Mouse (Mus musculus) adrenal gland, postnatal 36 days (tissue): ENCODE measurements around the gene Khdrbs2. TPM values are rescaled to one million over a fixed set of nuclear protein-coding genes. Genes with fewer than 3 reads are reported as not detected.

Experiments
- DNase-seq, 2 experiments: peaks; one replicate each; pipeline ENCODE4 v3.0.0; 2021; ENCODE audit warnings: mixed read lengths in 1 of 2
- long read RNA-seq, 2 experiments: library from polyadenylated mRNA; stranded (forward); transcript quantifications; one replicate each; pipeline ENCODE4 v2.0.0; 2021; ENCODE audit warnings: borderline sequencing depth in 2 of 2
- total RNA-seq, 2 experiments: library from RNA; stranded (reverse); gene quantifications; 2 replicates each; pipeline ENCODE4 v1.2.3; 2021

The Khdrbs2 gene
- total RNA-seq = under 1 TPM; 0.40 to 0.66 TPM
- long read RNA-seq, experiment 1, partial matches to known transcripts = 0 of 1 reads
- long read RNA-seq, experiment 1, other reads (novel, unspliced or antisense) = 0 of 1 reads
- long read RNA-seq, experiment 2 = 0 reads

DNA sequence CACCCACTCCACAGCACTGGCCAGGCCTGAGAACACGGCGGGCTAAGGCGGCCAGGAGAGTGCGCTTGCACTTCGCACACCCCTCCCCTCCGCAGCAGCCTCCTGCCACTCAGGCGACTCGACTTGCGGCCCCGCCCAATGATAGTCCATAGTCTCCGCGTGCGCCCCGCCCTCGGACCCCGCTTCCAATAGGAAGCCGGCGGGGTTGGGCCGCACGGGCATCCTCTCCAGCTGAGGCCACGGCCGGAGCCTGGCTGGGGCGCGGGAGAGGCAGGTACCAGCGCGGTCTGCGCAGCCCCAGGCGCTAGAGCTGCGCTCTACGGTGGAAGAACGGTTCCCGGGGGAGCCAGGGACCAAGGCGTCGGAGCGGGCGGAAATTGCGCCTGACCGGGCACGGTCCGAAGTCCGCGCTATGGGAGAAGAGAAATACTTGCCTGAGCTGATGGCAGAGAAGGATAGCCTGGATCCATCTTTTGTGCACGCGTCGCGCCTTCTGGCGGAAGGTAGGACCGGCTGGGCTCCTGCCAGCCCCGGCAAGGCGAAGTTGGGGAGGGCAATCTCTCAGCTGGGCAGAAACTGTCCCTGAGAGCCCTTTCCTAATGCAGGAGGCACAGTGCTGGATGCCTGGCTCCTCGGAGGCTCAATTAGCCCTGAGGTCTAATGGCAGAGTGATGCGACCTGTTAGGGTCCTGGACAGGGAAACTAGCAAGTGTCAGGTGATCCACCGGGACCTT is at the start of gene Khdrbs2:
TSS of gene Khdrbs2 (plus strand) at position 209 of the 734 bp plus-strand sequence.
- DNase-seq = peak; percentile 71 to 72

DNA sequence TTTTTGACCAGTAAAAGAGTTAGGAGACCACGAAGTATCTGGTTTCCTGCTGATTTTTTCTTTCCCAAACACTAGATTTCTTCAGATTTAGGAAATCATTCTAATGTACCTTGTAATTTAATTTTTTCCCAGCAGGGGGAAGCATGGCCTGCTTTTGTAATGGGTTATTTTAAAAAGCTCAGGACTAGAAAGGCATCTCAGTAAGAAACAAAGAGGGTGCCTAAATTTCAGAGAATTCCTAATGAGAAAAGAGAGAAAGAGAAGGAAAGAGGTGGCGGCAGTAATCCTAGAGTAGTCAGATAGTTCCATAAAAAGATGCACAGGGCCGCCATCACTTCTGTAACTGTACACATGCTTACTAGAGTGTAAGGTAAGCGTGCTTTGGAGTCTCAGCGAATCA is 2.1 kb downstream of the Khdrbs2 start:
- DNase-seq = no peak

DNA sequence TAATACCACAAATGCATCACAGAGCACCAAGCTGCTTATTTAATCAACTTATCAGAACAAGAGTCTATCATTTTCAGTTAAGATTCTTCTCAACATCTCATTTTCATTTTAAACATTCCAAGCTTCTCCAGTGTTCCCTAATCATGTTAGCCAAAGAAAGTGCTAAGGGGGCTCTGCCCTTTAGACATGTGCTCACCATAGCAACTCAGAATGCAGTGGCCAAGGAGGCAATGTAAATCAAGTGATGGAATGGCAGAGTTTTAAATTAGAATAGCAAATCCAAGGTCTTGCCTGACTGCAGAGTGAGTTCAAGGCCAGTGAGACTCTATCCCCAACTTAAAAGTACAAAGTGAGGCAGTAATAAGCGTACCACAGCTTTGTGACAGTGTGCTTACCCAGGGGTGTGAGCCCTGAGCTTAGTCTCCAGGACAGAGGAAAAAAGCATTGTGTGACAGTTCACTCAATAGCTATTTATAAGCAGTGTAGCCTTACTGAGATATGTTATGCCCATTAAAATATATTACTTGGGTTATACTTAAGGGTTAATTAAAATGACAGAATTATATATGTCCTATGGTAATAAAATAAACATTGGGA is 27.2 kb downstream of the Khdrbs2 start:
- DNase-seq = no peak

DNA sequence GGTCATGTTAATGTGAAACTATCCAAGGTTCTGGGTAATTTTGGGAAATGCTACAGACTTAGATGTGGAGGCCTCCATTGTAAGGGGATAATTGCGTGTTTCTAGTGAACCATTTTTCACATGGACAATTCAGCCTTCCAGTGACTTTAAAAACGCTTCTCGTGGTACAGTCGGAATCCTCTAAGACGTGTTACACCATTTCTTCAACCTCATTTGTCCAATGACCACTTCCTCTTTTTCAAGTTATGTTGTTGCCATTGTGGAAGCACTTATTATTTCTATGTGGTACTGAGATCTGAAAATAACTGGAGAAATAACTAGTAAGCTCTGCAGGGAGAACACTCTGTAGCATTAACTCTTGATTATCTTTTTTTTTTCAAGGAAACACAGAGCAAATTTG is 75.9 kb downstream of the Khdrbs2 start:
- DNase-seq = no peak

DNA sequence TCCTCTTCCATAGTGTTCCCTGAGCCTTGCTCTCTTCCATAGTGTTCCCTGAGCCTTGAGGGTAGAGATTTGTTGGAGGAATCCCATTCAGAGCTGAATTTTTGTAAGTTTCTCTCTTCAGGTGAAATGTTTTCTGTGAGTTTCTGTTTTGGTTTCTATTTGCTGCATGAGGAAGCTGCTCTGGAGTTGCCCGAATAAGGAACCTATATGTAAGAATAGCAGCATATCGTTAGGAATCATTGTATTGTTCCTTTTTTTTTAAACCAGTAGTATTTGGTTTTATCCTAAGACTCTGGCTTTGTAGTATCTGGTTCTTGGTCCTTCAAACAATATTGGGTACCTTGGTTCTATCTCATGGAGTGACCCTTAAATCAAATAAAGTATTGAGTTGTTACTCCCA is 77.1 kb downstream of the Khdrbs2 start:
- DNase-seq = no peak

DNA sequence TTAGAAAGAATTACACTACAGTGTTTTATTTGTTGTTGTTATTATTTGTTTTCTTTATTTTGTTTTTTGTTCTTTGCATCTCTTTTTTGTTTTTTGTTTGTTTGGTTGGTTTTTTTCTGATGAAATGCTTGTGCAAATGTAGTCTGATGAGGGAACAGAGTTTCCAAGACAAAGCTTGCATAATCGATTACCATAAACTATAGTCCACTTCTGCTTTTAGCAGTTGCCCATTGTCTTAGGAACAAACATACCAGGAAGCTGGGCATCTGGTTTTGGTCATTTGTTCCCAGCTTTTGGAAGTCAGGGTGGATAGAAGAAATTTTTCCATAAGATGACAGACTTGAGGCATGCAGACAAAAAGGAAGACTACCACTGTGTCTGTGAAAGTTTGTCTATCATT is 77.8 kb downstream of the Khdrbs2 start:
- DNase-seq = no peak

DNA sequence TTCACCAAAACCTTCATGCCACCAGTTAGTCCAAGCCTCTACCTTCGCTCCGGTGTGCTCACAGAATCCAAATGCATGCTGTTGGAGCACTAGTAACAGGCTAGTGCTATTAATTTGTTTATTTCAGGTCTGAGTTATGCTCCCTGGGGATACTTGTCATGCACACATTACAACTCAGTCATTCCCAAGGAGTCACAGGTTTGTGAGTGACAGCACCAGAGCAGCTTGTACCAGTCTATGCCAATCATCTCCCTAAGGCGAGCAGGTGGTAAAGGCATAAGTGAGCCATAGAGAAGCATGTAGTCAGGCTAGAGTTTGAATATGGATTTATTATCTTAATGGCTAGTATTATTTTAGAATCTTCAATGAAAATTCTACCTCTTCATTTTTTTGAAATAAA is 86.4 kb downstream of the Khdrbs2 start:
- no peak for DNase-seq

DNA sequence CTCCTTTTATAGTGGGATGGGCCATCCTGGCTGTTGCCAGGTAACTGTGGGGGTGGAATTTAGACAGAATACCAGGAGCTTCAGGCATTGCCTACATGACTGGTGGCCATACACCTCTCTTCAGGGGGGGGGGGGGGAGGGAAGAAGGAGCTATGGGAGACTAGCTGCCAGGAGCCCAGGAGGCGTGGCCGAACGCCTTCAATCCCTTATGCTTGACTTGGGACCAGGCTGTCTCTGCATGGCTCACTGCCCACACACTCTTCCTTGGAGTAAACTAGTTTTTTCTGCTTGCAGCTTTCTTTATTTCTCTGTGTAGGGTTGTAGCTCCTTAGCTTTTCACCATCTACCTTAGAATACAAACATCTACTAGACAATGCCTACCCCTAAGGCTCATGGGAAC is 98.0 kb downstream of the Khdrbs2 start:
- DNase-seq = no peak

DNA sequence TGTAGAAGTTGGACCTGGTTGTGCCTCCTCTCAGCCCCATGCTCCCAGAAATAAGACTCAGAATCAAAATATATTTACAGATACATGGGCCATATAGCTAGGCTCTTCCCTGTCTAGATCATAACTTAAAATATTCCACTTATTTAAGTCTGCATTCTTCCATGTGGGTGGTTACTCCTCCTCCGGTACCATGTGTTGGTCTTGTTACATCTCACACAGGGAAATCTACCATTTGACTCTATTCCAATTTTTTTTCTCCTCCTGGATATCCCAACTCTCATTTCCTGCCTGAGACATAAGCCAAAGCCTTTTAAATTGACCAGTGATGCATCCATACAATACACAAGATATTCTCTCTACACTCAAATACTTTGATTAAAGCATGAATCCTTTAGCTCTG is 122.2 kb downstream of the Khdrbs2 start:
- DNase-seq = no peak

DNA sequence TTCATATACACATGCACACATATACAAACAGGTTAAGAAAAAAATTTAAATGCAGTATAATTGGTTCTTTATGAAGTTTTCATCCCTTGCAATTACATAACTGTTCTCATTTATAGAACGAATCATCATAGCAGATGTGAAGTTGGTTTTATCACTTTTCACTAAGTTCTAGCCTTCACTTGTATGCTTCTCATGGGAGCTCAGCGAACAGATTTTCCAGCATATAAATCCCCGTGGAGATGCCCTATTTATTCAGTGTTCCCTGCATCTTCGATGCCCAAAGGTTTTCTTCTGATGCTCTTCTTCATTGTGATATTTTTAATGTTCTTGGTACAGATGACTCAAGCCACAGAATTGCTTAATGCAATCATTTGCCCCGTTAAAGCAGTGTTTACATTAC is 128.9 kb downstream of the Khdrbs2 start:
- DNase-seq = no peak

DNA sequence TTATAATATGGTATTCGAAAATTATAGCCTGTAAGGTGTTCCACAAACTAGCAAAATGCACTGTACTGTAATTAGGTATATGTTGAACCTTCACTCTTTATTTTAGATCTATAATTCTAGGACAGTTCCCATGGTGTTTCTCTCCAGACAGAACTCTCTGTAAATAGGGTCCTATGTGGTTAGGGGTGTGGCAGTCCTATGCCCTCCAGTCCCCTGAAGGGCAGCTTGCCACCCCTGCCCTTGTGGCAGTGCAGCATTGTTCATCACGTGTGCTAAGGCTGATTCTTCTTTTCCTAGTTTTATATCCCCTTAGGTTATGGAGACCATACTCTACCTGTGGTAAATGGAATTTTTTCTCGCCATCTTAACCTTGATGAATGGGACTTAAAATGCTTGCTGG is 136.6 kb downstream of the Khdrbs2 start:
- DNase-seq = no peak

DNA sequence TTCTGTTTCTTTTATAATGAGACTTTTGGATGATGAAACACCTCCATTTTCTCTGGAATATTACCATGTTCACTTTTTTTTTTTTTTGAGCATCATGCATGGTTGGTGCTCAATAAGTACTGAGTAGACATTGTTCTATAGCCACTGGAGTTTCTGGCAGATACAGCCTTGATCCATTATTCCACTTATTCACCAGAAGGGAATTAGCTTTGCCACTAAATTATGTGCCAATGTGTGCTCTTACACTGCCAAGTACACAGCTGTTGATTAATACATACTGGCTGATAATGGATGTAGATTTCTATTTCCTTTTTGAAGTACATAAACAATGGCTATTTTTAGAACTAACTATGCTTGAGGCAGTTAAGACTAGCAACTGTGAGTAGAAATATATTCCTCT is 137.1 kb downstream of the Khdrbs2 start:
- DNase-seq = no peak

DNA sequence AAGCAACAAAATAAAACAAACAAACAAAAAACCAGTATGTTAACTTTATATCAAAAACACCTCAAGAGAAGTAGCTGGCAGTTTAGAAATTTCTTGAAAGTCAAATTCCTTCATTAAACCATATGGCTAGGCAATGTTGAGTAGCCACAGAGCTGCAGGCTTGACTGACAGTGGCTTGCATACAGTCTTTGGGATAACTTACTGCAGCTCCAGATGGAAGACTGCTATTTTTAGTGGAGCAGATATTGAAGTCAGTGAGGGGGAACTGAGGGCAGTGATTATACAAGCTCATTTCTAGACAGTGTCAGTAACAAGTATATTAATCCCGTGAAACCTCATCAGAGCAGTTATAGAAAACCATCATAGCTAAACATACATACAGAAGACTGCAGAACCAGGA is 166.6 kb downstream of the Khdrbs2 start:
- DNase-seq = no peak

DNA sequence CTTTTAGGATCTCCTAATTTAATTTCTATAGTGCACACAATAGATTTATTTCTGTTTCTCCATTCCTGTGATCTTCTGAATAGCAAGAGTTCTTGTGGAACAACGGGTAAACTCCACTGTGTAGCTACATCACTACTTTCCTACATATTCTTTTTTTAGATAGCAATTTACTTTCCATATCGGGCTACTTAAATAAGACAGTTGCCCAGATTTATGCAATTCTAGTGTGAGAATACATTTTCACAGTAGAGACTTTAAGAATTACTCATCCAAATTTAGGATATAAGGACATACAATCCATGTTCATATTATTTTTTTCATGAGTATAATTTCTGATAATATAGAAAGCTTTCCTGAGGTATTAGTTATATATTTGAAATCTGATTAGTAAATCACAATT is 175.0 kb downstream of the Khdrbs2 start:
- no peak for DNase-seq

DNA sequence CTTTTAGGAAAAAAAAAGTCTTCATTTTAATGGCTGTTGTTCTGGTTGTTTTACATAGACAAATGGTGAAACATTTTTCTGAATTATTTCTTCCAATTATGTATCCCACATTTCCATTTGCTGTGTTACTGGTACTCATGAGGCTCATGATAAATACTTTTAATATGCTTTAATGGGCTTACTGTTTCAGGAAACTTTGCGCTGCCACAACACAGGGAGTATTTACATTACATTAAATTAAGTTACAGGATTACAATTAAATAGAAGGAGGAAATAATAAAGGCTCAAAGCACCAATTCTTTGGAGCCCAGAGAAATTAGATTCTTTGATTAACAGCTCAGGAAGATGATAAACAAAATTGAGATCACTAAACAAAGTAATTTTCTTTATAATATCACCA is 179.6 kb downstream of the Khdrbs2 start:
- no peak for DNase-seq

DNA sequence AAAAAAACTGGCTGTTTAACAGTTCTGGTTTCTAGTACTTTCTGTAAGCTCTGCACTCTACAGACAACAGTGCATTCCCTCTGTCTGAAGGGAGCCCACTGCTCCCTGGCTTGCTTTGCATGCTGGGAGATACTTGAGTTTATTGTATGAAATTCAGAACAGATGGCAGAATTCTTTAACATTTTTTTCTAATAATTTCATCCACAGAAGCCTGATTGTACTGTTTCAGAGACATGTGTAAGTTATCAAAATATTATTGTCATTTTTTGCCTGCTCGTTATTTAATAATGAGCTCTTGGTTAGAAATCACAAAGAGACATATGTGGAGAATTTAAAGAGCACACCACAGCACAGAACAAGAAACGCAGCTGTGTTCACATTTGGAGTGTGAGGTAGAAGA is 191.0 kb downstream of the Khdrbs2 start:
- DNase-seq = no peak

DNA sequence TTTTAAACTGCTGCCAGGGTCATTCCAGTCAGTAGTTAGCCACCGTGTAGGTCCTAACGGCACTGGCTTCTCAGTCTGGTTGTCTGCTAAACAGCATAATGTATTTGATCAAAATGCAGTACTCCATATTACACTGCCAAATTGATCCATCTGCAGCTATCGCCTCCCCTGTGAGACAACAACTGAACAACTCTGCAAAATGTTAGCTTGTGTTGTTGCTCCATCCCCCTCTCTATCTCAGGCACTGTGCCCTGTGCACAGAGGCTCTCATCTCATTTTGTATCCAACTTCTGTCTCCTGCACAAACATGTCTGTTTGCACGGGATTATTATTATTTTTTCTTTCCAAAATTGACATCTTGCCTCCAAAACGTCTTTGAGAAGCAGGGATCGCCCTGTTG is 225.0 kb downstream of the Khdrbs2 start:
- no peak for DNase-seq

DNA sequence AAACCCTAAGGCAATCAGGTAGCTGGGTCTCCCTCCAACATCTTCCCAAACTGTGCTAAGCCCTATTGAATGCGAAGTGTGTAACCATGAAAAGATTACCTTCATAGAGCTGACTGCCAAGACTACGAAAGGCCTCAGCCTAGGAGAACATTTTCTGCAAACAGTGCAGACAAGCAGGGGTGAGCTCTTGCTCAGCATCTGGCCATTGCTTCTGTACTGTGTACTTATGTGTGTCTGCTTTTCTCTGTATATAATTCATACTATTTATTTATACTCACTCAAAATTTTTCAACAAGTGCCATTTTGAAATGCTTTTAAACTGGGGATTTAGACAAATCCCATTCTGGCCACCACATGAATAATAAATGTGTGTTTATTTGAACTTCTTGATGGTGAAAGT is 235.1 kb downstream of the Khdrbs2 start:
- DNase-seq = no peak

DNA sequence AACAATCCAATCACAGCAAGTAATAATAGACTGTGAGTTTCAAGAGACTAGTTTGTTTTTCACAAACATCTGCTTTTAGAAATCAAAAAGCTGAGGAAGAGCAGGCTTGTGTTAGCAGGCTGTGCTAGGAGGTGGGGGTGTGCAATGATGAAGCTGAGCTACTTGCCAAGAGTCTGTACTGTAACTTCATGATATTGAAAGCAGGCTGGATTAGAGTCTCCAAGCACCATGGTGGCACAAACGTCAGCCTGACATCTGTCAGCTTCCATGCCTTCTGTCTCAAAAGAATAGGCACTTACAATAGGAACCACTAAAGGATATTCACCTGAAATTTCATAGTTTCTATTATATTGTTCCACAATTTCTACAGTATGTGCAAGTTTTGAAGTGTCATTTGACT is 255.9 kb downstream of the Khdrbs2 start:
- no peak for DNase-seq

DNA sequence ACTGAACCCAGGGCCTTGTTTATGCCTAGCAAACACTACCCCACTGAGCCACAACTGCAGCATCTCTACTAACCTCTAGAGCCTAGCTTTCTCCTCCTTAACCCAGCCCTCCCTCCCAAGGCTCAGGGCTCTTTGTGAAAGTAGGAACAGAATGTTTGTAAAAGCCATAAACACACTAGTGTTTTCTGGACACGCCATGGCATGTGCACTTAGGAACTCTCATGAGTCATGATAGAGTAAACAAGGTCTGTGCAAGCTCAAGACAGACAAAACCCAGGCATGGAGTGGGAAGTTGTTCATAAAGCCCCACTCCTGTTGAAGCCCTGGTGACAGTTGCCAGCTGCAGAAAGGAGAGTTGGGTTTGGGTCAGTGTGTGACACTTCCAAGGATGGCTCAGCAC is 257.0 kb downstream of the Khdrbs2 start:
- DNase-seq = no peak

DNA sequence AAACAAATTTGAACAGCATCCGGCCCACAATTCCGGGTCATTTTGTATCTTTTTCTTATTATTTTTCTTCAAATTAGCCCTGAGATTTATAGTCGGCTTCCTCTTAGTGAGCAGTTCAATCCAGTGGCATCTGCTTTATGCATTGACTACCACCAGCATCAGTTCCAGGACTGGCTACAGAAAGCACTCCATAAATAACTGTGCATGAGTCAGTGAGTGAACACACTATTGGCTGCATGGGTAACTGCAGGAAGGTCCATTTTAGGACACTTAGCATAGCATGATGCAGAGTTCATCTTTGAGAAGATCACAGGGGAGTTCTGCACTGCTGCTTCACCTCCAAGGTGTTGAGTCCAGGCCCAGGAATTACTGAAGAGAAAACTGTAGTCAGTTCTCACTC is 258.0 kb downstream of the Khdrbs2 start:
- DNase-seq = no peak

DNA sequence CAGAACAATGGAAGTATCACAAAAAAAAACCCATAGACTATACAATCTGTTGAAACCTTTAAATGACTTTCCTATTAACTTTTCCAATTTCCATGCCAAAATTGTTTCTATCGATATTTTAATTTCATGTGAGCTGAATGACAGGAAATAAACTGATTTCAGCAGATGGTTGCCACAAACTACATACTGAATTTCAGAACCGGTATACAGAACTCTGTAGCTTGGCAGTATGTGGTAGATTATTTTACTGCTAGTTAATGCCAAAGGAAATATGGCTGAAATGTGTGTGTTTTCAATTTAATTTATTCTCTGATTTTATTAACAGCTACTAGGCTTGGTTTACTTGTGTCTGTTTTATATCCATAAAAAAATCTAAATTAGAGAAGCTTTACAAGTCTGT is 260.6 kb downstream of the Khdrbs2 start:
- DNase-seq = no peak

DNA sequence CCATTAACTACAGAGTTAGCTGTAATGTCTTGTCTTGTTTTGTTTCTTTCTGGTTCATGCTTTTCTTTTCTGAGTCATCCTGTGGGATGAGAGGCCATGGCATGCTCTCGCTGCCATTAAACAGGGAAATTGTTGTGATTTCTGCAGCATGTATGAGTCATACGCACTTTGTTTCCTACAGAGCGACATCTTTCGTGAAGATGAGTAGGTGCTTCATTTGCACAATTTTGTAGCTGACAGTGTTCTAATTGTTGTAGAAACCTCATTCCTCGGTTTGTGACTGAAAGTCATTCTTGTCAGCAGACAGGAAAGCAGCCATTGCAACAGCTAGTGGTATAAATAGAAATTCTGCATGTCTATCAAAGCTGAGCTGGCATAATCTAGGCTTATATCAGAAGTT is 271.4 kb downstream of the Khdrbs2 start:
- no peak for DNase-seq

DNA sequence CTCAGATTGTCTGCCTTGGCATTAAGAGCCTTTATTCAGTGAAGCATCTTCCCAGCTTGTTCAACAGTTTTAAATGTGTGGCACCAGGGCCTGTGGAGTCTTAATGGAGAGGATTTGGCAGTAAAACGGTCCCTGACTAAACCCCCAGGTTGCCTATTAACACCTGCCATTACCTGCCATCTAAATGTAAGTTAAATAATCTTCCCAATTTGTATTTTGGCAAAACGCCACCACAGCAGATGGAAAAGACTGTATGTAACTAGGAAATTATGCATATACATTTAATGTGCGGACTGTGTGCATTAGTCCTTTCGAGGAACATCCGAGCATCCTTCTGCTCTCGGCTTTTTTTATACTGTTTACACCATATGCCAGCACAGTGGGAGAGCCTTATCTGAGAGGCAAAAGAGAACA is 290.6 kb downstream of the Khdrbs2 start:
- no peak for DNase-seq
